Mouse (Mus musculus) lung, adult 2 months (tissue): ENCODE data around the gene Lysmd3. TPM values are rescaled to one million over a fixed set of nuclear protein-coding genes. Genes with fewer than 3 reads are reported as not detected.

Source experiments
- DNase-seq: peaks from one replicate; pipeline ENCODE4 v3.0.0; 2022
- H3K4me1 ChIP-seq: fragments of 200-500 bp; 2 replicates; pipeline ENCODE4 v1.6.1; 2011; ENCODE audit warnings: low read length; ENCODE audit not compliant: control insufficient read depth, insufficient read depth
- H3K4me3 ChIP-seq: fragments of 200-500 bp; replicated peaks from 2 replicates; pipeline ENCODE3; 2011; ENCODE audit warnings: low read depth, mild to moderate bottlenecking, control low read depth, low read length; ENCODE audit errors: extremely low read depth
- CTCF ChIP-seq: fragments of 200-500 bp; IDR thresholded peaks from 2 replicates; pipeline ENCODE4 v1.5.1; 2011; ENCODE audit warnings: mild to moderate bottlenecking, low read length, control low read depth; ENCODE audit not compliant: insufficient read depth
- POLR2A ChIP-seq: fragments of 200-500 bp; IDR thresholded peaks from 2 replicates; pipeline ENCODE4 v1.6.1; 2011; ENCODE audit warnings: low read depth, mild to moderate bottlenecking, control low read depth, low read length, borderline replicate concordance; ENCODE audit errors: extremely low read depth
- WGBS: fragments of 180-500 bp; shearing (Covaris S2); methylation state at CpG from one replicate; pipeline ENCODE4 v1.1.7; 2018; 5-methylcytosine and 5-hydroxymethylcytosine counted together
- polyA plus RNA-seq: library from polyadenylated mRNA; depleted of rRNA; stranded (reverse); fragments of >200 nt; gene quantifications from 2 replicates; pipeline ENCODE4 v1.2.3, GENCODE M21; 2012

Gene Lysmd3
- polyA plus RNA-seq, 1 experiment, result 6.1 TPM

DNA sequence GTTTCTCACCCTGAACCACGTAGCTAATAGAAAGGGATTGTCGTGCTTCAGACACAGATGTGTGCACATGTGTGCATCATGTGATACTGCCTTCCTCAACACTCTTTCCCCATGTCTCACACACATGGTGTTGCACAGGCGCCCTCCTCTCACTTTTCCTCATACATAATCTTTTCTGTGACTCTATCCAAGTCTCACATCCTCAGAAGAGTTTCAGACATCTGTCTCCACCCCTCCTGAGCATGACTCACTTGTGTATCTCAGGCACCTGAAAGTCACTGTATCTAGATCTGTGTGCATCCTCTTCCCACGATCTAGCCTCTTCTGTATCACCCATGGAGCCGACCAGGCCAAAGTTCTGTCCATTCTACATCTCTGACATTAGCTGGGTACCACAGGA is 10.2 kb downstream of the Lysmd3 start:
- TF ChIP-seq CTCF (no peak), POLR2A (no peak)
- DNase-seq, result no peak
- 85% methylated on average over 5 of the region's 5 CpGs for WGBS
- H3K4me3 ChIP-seq, result no peak overlapping the region
- no peaks in the 10 kb centered on the region for H3K4me1 ChIP-seq

DNA sequence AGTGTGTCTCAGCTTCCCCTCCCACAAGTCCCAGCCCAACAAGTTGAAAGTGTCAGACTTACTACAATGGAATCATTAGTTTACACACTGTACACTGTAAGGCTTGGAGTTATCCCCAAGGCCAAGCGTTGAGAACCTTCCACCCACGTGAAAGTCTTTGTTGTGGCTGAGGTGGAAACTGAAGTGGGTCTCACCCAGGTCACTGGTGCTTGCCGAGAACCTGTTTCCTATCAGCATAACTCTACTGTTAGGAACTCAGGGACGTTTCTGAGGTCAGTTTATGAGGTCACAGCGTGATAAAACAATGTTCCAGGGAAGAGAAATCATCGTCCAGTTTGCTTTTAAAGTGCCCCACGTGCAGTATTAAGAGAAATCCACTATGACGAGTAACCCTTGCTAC is 17.9 kb downstream of the Lysmd3 start:
- 68% methylated on average over 8 of the region's 8 CpGs for WGBS

DNA sequence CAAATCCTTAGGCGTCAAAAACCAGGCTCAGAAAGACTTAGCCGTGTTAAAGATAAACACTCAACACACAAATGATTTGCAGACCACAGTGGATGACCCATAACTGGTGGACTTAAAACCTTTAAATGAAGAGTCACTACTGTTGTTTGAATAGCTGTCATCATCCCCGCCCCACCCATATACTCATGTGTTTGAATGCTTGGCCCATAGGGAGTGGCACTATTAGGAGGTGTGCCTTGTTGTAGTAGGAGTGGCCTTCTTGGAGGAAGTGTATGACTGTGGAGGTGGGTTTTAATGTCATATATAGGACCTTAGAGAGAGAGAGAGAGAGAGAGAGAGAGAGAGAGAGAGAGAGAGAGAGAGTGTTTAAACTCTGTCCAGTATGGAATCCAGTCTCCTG is 25.6 kb downstream of the Lysmd3 start:
- TF ChIP-seq POLR2A (no peak), CTCF (no peak)
- Histone ChIP-seq H3K4me3 (no peak overlapping the region), H3K4me1 (no peaks in the 10 kb centered on the region)
- WGBS, result 68% methylated on average over 3 of the region's 3 CpGs
- DNase-seq, result no peak

More for the DNA sequence above, 17.9 kb downstream of the Lysmd3 start:
- DNase-seq, result no peak
- no peaks in the 10 kb centered on the region for H3K4me1 ChIP-seq
- H3K4me3 ChIP-seq, result no peak overlapping the region
- no peak for TF ChIP-seq CTCF
- no peak for TF ChIP-seq POLR2A

DNA sequence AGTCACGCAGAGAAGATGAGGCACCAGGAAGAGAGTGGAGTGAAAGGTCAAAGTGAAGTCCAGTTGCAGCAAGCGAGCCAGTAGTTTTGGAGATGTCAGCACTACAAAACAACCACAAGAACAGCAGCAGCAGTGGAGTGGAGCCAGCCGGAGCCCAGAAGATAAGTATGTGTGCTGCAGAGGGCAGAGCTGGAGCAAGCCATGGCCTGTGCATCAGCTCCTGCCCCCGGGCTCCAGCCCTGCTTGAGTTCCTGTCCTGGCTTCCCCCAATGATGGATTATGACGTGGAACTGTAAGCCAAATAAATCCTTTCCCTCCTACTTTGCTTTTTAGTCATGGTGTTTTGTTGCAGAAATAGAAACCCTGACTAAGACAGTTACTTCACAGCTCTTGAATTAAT is 26.8 kb downstream of the Lysmd3 start:
- DNase-seq, result no peak
- WGBS, result 69% methylated on average over 5 of the region's 5 CpGs
- H3K4me1 ChIP-seq, result no peaks in the 10 kb centered on the region
- no peak for TF ChIP-seq CTCF
- TF ChIP-seq POLR2A, result no peak
- H3K4me3 ChIP-seq, result no peak overlapping the region

DNA sequence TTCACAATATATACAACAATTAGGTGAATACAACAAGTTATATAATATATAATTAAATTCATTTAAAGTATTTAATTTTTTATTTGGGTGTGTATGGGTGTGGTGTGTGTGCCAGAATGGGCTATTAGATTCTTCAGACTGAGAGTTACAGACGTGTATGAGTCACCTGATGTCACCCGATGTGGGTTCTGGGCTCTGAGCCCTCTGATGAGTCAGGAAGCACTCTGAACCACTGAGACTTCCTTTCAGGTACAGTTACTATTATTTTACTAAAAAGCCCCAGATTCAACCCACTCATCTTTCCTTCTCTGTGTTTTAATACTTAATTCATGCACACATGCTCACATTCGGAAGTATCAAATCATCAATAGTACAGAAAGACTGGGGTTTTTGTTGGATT is 27.4 kb downstream of the Lysmd3 start:
- DNase-seq, result no peak
- no peak overlapping the region for H3K4me3 ChIP-seq
- 83% methylated on average over 3 of the region's 3 CpGs for WGBS
- H3K4me1 ChIP-seq, result no peaks in the 10 kb centered on the region
- TF ChIP-seq POLR2A, result no peak
- no peak for TF ChIP-seq CTCF

DNA sequence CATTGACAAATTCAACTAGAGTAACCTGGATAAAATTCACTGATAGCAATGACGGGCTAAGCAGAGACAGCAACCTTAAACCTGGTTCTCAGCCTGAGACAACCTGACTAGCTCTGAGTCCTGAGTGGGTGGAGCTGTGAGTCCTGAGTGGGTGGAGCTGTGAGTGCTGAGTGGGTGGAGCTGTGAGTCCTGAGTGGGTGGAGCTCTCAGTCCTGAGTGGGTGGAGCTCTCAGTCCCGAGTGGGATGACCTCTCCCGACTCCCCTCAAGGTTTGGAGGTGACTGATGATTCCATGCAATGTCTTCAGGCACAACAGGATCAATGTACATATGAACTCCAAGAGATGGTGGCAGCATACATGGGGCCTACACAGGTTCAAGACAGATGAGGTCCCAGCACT is 32.1 kb downstream of the Lysmd3 start:
- TF ChIP-seq CTCF, result no peak
- TF ChIP-seq POLR2A, result no peak
- 83% methylated on average over 3 of the region's 3 CpGs for WGBS
- DNase-seq, result no peak
- no peak overlapping the region for H3K4me3 ChIP-seq
- no peaks in the 10 kb centered on the region for H3K4me1 ChIP-seq

DNA sequence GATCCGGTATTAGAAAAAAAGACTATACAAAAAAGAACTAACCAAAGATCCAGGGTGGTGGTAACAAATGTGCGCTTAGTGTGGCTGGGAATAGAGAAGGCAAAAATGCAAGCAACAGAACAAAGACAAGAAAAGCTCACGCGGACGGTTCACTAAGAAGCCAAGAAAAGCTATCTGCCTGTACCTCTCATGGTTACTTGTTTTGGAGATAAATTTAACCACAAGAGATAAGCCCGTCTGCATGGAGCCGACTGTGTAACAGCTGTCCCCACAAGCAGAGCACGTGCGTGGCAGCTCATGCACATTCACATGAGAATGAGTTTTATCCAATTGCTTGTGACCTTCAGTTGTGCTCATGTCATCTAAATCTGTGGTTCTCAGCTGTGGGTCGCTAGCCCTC is 33.0 kb downstream of the Lysmd3 start:
- DNase-seq, result no peak
- TF ChIP-seq CTCF (no peak), POLR2A (no peak)
- 65% methylated on average over 10 of the region's 10 CpGs for WGBS

DNA sequence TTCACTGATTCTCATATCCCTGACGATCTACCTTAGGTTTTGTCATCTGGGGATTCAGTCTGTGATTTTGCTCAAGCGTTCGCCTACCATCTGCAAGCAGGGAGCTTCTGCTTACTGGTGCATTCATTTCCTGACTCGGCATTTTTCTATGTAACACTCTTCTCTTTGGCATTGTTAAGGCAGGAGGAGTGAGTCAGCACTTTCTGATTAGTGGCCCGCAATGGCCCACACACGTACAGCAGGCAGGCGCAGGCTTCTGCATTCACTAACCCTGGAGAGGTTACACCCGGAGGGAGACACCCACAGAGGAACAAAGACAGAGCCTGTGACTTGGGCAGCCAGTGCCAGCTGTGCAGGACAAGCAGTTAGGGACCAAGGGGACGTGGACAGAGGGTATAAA is 34.1 kb downstream of the Lysmd3 start:
- DNase-seq, result no peak
- H3K4me1 ChIP-seq, result no peaks in the 10 kb centered on the region
- TF ChIP-seq POLR2A (no peak), CTCF (no peak)
- H3K4me3 ChIP-seq, result no peak overlapping the region
- WGBS, result 60% methylated on average over 9 of the region's 9 CpGs

More for the DNA sequence above, 33.0 kb downstream of the Lysmd3 start:
- Histone ChIP-seq H3K4me1 (no peaks in the 10 kb centered on the region), H3K4me3 (no peak overlapping the region)

DNA sequence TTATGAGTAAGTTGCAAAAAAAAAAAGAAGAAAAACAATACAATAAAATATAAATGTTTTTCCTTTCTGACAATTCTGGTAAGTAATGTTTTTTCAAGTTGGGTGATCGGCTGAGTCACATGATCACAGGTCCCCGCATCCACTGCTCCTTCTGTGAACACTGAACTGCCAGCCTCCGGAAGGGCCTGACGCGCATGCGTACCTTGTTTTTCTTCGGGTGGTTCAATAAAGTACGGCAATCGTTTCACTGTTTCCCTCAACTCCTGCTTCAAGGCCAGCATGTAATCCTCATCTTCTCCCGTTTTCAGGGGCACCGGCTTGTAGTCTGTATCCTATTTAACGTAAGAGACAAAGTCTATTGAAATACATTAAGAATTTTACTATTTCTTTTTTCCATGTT is 37.0 kb downstream of the Lysmd3 start:
- DNase-seq, result no peak
- H3K4me3 ChIP-seq, result no peak overlapping the region
- WGBS, result 95% methylated on average over 12 of the region's 12 CpGs
- no peak for TF ChIP-seq POLR2A
- TF ChIP-seq CTCF, result no peak
- no peaks in the 10 kb centered on the region for H3K4me1 ChIP-seq

DNA sequence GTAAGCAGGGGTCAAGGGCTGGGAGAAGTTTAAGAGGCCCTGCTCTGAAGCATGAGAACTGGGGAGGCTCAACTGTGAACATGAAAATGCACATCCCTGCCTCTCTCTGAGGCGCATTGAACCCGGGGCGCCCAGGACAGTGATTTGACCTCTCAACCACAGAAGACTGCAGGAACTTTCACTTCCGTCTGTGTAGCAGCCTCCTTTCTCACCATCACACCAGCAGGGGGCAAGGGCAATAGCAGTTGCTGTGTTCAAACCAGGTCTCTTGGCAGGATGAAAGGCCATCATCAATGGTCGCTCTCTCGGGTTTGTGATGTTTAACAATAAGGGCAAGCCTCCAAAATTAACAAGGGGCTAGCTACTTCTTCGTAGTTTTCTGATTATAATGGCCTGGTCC is 45.7 kb downstream of the Lysmd3 start:
- TF ChIP-seq CTCF (no peak), POLR2A (no peak)
- H3K4me1 ChIP-seq, result no peaks in the 10 kb centered on the region
- DNase-seq, result no peak
- WGBS, result 79% methylated on average over 7 of the region's 7 CpGs
- no peak overlapping the region for H3K4me3 ChIP-seq
